Mouse (Mus musculus) embryo, embryonic 11 days (tissue): ENCODE measurements around the gene Hsd17b2.
A peak's percentile ranks its signal among the peaks of the same experiment; 100 is the strongest.
"Not testable (repeated sequence)": the region's sequence is repeated elsewhere in the genome, so short reads cannot be mapped to it uniquely, and the experiment has no call there.

ENCODE experiments used
- DNase-seq: peaks from one replicate; pipeline ENCODE4 v3.0.0-alpha.2; 2015

The Hsd17b2 gene

DNA sequence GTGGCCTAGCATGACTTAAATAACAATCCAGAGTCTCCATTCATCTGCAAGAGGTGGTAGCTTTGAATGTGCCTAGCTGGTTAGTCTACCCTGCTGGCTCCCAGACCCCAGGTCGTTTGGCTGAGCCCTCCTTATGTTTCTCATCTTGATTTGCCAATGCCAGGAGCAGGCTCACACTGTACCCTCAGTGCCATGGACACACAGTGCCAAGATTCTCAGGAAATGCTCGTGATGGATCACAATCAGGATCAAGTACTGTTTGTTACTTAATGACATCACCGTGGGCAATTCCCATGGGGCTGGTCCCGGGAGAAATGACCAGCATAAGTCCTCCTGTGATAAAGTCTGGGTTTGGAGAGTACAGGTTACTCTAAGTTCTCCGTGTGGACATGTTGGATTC lies 14.2 kb downstream of the Hsd17b2 start:
- no peak for DNase-seq

DNA sequence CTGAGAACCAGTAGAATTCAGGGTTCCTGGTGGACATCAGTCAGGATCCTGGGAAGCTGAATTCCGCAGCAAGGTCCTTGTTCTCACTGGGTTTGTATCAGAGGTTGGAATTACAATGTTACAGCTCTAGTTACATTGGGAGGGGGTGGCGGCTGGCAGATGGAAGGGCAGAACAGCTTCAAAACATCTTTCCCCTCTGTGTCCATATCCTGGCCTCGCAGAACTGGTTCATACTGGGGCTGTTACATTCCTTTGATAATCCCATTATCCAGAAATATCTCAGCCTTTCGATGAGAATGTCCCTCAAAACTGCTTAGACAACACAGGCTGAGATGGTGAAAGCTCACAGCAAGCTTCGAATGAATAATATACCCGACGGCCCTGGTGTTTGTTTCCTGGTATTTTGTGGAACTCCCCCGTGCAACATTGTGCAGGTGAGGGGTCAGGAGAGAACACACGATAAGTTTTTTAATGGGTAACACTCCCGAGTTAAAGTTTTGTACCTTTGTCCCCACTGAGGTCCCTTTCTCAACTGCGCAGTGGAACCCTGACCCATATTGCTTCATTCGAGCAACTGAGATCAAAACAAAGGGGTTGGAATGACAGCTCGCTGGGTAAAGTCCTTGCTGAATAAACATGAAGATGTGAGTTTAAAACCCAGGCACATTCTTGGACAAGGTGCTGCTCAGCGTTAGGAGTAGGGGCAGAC lies 16.6 kb downstream of the Hsd17b2 start:
- no peak for DNase-seq

DNA sequence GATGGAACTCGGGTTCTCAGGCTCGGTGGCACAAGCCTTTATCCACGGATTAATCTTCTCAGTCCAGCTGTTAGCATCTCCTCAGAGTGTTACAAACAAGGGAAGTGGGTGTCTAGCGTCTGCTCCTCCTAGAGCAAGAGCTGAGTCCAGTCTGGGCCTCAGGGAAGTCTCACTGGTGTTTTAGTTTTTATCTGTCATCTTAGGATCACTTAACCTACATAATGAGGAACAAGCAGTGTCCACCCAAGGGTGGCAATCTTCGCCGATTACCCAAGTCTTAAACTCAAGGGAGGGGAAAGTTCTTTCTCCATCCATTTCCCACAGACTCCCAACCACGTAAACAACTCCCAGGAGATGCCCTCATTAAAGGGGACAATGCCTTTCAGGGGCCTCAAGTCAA lies 24.8 kb downstream of the Hsd17b2 start:
- no peak for DNase-seq

- peak; percentile 16 for DNase-seq
Measured at GRCm38 (mm10) chr8:117727561-117727960, 25.9 kb downstream of the Hsd17b2 start.

DNA sequence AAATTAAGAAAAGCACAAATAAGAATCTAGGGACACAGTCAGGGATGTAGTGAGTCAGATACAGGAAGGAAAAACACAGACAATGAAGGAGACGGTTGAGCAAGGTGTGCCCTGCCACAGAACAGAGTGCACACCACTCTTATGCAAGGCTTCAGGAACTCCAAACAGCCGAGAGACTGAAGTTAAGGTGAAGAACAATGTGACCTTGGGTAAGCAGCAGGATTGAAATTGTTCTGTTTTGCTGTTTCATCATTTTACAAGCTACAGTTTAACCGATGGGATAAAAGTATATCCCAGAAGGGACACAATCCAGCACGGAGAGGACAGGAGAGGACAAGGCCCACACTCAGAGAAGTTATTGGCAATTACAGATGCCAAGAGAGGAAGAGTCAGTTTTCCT lies 26.5 kb downstream of the Hsd17b2 start:
- DNase-seq, result no peak

GRCm38 (mm10) chr8:117730980-117731379 lies 29.3 kb downstream of the Hsd17b2 start:
- peak; percentile 24 for DNase-seq

DNA sequence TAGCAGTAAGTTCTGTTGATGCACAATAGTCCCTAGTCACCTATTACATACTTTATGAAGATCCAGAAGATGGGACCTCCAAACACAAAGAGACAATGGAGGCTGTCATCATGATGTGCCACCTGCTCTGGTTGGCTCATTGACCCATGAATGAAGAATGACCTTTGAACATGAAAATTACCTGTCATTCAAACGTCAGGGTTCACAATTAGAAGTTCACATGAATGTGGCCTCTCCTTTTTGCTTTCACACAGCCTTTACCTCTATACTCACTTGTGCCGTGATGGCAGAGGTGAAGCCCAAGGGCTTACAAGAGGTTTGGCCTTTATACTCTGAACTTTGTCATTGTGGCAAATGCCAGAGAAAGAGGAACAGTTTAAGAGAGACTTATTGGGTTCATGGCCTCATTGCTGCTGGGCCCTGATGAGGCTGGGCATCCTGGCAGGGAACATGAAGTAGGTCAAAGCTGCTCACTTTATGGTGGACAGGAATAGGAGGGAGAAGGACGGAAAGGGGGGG lies 35.0 kb downstream of the Hsd17b2 start:
- DNase-seq, result no peak

DNA sequence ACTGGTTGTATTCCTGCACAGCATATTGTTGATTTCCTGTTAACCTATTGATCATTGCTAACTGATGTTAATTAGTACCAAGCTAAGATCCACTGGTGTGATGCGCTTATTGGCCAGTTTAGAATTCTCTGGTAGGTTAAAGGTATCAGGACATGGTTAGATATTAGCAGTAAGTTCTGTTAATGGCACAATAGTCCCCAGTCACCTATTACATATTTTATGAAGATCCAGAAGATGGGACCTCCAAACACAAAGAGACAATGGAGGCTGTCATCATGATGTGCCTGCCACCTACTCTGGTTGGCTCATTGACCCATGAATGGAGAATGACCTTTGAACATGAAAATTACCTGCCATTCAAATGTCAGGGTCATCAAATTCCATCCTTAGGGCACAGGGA lies 36.5 kb downstream of the Hsd17b2 start:
- DNase-seq, result not testable (repeated sequence)

- DNase-seq, result no peak
Measured at GRCm38 (mm10) chr8:117740387-117740998, 38.8 kb downstream of the Hsd17b2 start.

DNA sequence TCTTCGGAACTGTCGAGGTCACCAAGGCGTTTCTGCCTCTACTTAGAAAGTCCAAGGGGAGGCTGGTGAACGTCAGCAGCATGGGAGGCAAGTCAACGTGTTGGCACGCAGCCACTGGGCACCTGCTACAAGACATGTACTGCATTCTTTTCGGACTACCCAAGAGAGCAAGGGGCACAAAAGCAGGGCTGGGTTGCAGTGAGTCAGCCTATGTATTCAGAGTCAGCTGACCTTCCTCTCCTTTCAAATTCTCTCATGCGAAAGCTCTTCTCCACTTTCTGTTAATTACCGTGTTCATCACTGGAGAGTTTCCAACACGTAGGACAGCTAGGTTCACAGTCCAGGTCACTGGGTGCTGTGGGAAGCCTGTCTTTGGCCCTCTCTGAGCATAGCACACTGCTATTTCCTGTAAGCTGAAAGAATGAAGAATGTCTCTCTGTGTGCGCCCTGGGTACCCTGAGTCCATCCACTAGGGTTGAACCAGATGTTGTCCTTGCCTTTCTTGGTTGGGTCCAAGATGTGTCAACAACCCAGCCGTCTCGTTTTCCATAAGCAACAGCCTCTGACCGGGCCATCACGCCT lies 40.8 kb downstream of the Hsd17b2 start:
- no peak for DNase-seq

DNA sequence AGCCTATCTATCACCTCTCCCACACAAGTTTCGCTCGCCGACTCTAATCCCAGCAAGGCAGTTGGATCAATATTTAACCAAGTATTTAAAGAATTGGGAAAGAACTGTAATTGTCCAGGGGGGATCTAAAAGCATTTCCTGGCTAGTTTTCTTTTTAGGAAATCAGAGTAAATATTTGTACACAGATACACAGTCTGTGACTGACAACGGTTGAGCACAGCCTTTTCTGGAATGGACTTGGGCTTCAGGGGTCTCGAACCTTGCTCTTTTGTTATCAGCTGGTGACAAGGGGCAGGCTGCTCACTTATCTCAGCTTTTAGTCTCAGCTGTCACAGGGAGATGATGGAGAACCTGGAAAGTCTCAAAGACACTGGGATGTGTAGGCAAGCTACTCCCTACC lies 44.9 kb downstream of the Hsd17b2 start:
- DNase-seq, result no peak

DNA sequence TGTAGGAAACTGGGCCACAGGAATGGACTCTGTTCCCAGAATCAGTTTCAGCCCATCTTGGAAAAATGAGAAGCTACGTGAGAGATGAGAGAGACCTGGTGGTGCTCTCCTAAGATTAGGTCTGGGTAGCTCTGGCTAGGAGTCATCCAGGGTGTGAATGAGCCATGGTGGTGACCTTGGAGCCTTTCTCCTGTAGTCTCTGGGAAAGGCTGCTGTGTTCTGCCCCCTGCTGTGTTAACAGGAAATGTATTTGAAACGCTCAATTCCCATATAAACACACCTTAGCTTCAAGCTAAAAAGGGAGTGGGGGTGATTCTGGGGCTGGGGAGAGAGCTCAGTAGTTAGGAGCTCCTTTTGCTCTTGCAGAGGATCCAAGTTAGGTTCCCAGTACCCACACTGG lies 45.7 kb downstream of the Hsd17b2 start:
- DNase-seq, result peak; percentile 18

DNA sequence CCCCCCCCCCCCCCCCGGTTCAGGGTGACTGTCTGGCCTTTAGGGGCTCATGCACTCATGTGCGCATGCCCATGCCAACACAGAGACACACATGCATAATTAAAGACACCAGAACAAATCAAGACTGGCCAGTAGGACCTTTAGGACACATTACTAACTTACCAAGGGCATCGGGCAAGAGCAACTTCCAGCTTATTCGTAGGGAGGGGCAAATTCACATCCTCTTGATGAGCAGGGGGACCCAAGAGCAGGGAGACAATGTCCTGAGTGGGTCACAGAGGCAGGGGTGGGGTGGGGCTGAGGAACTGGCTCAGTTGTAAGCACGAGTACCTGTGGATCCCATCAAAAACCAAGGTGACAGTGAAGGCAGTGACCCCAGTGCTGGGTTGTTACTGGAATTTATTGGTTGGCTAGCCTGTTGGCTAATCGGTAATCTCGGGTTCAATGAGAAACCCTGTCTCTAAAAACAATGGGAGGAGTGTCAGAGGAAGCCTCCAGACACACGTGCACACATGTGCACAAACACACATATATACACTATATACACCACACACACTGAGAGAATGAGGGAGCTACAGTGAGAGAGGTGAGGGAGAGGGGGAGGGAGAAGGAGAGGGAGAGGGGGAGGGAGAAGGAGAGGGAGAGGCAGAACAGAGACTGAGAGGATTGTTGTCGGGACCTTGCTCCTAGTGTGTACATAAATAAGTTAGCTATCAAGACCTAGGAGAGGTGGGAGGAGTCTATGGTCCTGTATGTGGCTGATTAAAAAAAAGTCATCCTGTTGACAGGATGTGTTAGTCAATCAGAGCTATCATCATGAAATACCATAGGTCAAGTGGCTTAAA lies 46.4 kb downstream of the Hsd17b2 start:
- DNase-seq, result no peak

DNA sequence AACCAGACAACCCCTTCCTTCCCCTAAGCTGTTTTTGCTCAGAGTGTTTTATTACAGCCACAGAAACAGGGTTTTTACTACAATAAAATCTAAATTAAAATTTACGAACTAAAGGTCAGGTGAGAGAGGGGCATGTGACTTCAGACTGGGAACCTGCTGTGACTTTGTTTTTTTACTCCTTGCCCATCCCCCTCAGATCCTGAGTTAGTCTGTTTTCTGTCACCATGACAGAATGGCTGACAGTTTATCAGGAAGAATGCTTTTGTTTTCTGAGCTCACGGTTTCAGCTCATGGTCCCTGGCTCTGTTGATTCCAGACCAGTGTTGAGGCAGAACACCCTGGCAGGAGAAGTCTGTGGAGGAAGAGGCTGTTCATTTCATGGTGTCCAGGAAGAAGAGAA lies 47.7 kb downstream of the Hsd17b2 start:
- no peak for DNase-seq

- DNase-seq, result no peak
Measured at GRCm38 (mm10) chr8:117757900-117758299, 56.2 kb downstream of the Hsd17b2 start.

GRCm38 (mm10) chr8:117762776-117763175 lies 61.1 kb downstream of the Hsd17b2 start:
- no peak for DNase-seq

- no peak for DNase-seq
Measured at GRCm38 (mm10) chr8:117764625-117765024, 62.9 kb downstream of the Hsd17b2 start.

DNA sequence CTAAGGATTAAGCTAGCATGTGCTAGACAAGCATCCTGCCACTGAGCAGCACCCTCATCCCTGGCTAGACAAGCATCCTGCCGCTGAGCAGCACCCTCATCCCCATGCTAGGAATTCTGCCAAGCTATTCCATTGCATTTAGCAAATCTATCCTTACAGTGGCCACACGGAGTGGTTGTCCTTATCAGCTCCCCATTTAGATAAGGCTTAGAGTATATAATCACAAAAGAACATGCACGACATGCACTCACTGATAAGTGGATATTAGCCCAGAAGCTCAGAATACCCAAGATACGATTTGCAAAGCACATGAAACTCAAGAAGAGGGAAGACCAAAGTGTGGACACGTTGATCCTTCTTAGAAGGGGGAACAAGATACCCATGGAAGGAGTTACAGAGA lies 64.2 kb downstream of the Hsd17b2 start:
- no peak for DNase-seq

GRCm38 (mm10) chr8:117768971-117769370 lies 67.3 kb downstream of the Hsd17b2 start:
- no peak for DNase-seq

GRCm38 (mm10) chr8:117771115-117771836 lies 69.6 kb downstream of the Hsd17b2 start:
- DNase-seq, result no peak

DNA sequence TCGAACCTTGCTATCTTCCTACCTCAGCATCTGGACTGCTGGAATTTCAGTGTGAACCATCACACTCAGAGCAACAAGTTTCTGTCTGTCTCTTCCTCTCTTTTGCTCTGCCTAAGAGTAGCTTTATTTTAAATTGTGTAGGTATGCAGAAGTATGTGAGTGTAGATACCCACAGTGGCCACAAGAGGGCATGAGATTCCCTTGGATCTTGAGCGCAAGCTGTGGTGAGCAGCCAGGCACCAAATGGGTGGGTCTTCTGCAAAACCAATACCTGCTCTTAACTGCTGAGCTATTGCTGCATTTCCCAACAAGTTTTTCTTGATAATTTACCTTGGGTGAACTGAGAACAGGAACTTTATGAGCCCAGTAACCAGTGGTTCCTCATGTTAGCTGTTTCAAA lies 70.4 kb downstream of the Hsd17b2 start:
- DNase-seq, result peak; percentile 55

GRCm38 (mm10) chr8:117772597-117772996 lies 70.9 kb downstream of the Hsd17b2 start:
- no peak for DNase-seq

GRCm38 (mm10) chr8:117775626-117776025 lies 73.9 kb downstream of the Hsd17b2 start:
- DNase-seq, result no peak
